Mouse (Mus musculus) lung, postnatal 0 days (tissue): ENCODE measurements at regions not wholly inside any gene's neighbourhood (a gene's known extent, or its start where the extent isn't known, plus 50 kb on each side); places are given as distances from the start of the nearest gene placed in this dataset.

Source experiments
- CTCF ChIP-seq: IDR thresholded peaks from 2 replicates; pipeline ENCODE4 v1.5.1; 2016; ENCODE audit warnings: antibody characterized with exemption, mild to moderate bottlenecking
- EP300 ChIP-seq: IDR thresholded peaks from 2 replicates; pipeline ENCODE4 v1.6.1; 2016; ENCODE audit warnings: antibody characterized with exemption, mild to moderate bottlenecking, control low read depth

DNA sequence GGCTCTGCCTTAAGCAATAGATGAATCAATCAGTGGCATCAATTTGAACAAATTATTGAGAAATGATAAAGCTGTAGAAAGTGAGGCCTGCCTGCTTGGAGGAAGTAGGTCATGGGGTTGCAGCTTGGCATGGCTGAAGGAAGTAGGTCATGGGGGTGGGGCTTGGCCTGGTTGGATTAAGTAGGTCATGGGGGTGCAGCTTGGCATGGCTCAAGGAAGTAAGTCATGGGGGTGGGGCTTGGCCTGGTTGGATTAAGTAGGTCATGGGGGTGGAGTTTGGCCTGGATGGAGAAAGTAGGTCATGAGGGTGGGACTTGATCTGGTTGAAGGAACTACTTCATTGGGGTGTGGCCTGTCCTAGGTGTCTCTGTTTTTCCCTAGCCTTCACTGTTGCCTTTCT lies 106.8 kb upstream of the Dap start:
- TF ChIP-seq CTCF (no peak), EP300 (no peak)
